Mouse (Mus musculus): ENCODE results near the gene Wwp2. TPM values are rescaled to one million over a fixed set of nuclear protein-coding genes. Genes with fewer than 3 reads are reported as not detected.

Gene Wwp2
- polyA plus RNA-seq, 1 experiment from 2014 or later = 37.6 TPM

- H3K4me2 ChIP-seq = no peak overlapping the region
- no peaks in the 10 kb centered on the region for H3K27me3 ChIP-seq (replicated peaks)
- no peak for ATAC-seq (ENCODE audit: insufficient number of reproducible peaks, low FRiP score)
- H3K36me3 ChIP-seq = peaks cover 43% of the 10 kb centered on the region
- peaks cover 23% of the 10 kb centered on the region for H3K4me1 ChIP-seq (replicated peaks)
- no peak overlapping the region for H3K4me3 ChIP-seq
- 52% methylated on average over 12 of the region's 12 CpGs for WGBS
- H3K9ac ChIP-seq = 0 out of 2 replicates have a peak overlapping the region, but pooled peaks have one; percentile 21
- no peaks in the 10 kb centered on the region for H3K9me3 ChIP-seq (replicated peaks)
- H3K27ac ChIP-seq (ENCODE audit: poor library complexity, severe bottlenecking) = no peak overlapping the region
These were observed 120.4 kb downstream of the Wwp2 start for GRCm38 (mm10) chr8:107556511-107556936.

GRCm38 (mm10) chr8:107560820-107561536, 124.8 kb downstream of the Wwp2 start:
- ATAC-seq (ENCODE audit: insufficient number of reproducible peaks, low FRiP score) = no peak

DNA sequence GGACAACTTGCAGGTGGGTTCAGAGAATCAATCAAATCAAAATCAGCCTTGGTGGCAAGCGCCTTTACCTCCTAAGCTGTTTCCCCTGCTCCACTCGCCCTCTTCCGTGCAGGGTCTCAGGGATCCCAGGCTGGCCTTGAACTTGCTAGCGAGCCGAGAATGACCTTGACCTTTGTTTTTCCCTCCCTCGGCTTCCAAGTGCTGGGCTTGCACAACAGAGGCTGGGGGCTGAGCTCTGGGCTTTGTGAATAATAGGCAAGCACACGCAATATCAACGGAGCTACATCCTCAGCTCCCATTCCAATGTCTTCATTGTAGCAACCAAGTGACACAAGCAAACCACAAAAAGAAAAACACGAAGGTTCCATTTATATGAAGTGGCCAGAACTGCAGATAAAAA, 126.0 kb downstream of the Wwp2 start:
- ATAC-seq (ENCODE audit: insufficient number of reproducible peaks, low FRiP score) = no peak
- Histone ChIP-seq H3K4me1 (replicated peaks) (peaks cover 13% of the 10 kb centered on the region; the same call in 1 of the 2 replicates), H3K36me3 (peaks cover 7% of the 10 kb centered on the region; the same call in 1 of the 2 replicates), H3K27me3 (replicated peaks) (no peaks in the 10 kb centered on the region), H3K9ac (no peak overlapping the region), H3K4me2 (no peak overlapping the region), H3K4me3 (no peak overlapping the region), H3K27ac (ENCODE audit: poor library complexity, severe bottlenecking) (no peak overlapping the region), H3K9me3 (replicated peaks) (no peaks in the 10 kb centered on the region)
- whole genome bisulfite sequencing = 76% methylated on average over 9 of the region's 9 CpGs

More at GRCm38 (mm10) chr8:107560820-107561536, 124.8 kb downstream of the Wwp2 start:
- Histone ChIP-seq H3K9ac (0 out of 2 replicates have a peak overlapping the region, but pooled peaks have one; percentile 31), H3K27me3 (replicated peaks) (no peaks in the 10 kb centered on the region), H3K4me3 (no peak overlapping the region), H3K4me1 (replicated peaks) (peaks cover 23% of the 10 kb centered on the region), H3K27ac (ENCODE audit: poor library complexity, severe bottlenecking) (no peak overlapping the region), H3K9me3 (replicated peaks) (no peaks in the 10 kb centered on the region), H3K4me2 (0 out of 2 replicates have a peak overlapping the region, but pooled peaks have one; percentile 10), H3K36me3 (peaks cover 15% of the 10 kb centered on the region; the same call in 1 of the 2 replicates)
- WGBS = 51% methylated on average over 16 of the region's 16 CpGs

GRCm38 (mm10) chr8:107571046-107571445, 134.9 kb downstream of the Wwp2 start:
- Histone ChIP-seq H3K4me3 (no peak overlapping the region), H3K4me2 (no peak overlapping the region), H3K4me1 (replicated peaks) (no peaks in the 10 kb centered on the region), H3K9me3 (replicated peaks) (no peaks in the 10 kb centered on the region), H3K36me3 (no peaks in the 10 kb centered on the region), H3K27me3 (replicated peaks) (no peaks in the 10 kb centered on the region), H3K9ac (no peak overlapping the region), H3K27ac (ENCODE audit: poor library complexity, severe bottlenecking) (no peak overlapping the region)
- no peak for ATAC-seq (ENCODE audit: insufficient number of reproducible peaks, low FRiP score)
- WGBS = 79% methylated on average over 2 of the region's 2 CpGs

DNA sequence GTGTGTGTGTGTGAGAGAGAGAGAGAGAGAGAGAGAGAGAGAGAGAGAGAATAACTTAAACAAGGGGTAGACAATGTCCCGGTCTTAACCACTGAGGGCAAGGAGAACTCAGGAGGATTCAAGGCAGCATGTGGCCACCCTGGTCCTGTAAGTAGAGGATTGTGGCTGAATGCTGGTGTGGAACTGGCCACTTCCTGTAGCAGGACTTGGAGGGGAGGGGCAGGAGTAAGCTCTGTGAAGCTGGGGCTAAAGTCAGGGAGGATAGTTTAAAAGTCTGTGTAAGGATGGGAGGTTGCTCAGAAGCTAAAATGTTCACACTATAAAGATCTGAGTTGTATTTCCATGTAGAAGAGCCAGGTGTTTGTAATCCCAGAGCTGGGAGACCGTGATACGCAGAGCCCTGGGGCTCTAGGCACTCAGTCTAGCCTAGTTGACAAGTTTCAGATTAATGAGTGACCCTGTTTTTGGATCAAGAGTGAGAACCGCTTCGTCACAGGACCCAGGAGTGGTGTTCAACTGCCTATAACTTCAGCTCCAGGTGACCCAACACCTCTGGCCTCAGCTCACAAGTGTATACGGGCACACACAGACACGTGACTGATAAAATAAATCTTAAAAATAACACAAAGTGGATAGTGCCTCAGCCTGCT, 135.4 kb downstream of the Wwp2 start:
- Histone ChIP-seq H3K27me3 (replicated peaks) (no peaks in the 10 kb centered on the region), H3K27ac (ENCODE audit: poor library complexity, severe bottlenecking) (no peak overlapping the region), H3K9ac (no peak overlapping the region), H3K36me3 (no peaks in the 10 kb centered on the region), H3K4me1 (replicated peaks) (no peaks in the 10 kb centered on the region), H3K9me3 (replicated peaks) (no peaks in the 10 kb centered on the region), H3K4me3 (no peak overlapping the region), H3K4me2 (no peak overlapping the region)
- WGBS = 84% methylated on average over 7 of the region's 7 CpGs
- no peak for ATAC-seq (ENCODE audit: insufficient number of reproducible peaks, low FRiP score)

DNA sequence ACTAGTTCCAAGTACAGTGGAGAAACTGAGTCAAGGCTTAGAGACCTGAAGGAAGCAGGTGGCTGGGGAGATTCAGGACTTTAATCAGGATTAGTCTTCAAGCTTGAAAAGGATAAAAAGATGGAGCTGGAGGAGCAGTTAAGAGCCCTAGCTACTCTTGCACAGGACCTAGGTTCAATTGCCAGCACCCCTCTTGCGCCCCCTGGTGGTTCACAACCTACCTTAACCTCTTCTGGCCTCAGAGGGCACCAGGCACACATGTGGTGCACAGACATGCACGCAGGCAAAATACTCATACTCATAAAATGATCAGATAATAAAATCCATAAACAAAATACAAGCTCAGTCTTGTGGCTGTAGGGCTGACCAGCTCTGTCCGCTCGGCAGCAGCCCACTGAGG, 136.3 kb downstream of the Wwp2 start:
- H3K9ac ChIP-seq = no peak overlapping the region
- H3K27ac ChIP-seq (ENCODE audit: poor library complexity, severe bottlenecking) = no peak overlapping the region
- WGBS = 52% methylated on average over 4 of the region's 4 CpGs
- no peak overlapping the region for H3K4me2 ChIP-seq
- ATAC-seq (ENCODE audit: insufficient number of reproducible peaks, low FRiP score) = no peak; the same call in 1 of the 2 replicates
- no peak overlapping the region for H3K4me3 ChIP-seq
- H3K27me3 ChIP-seq (replicated peaks) = no peaks in the 10 kb centered on the region
- H3K9me3 ChIP-seq (replicated peaks) = no peaks in the 10 kb centered on the region
- no peaks in the 10 kb centered on the region for H3K36me3 ChIP-seq
- H3K4me1 ChIP-seq (replicated peaks) = no peaks in the 10 kb centered on the region

DNA sequence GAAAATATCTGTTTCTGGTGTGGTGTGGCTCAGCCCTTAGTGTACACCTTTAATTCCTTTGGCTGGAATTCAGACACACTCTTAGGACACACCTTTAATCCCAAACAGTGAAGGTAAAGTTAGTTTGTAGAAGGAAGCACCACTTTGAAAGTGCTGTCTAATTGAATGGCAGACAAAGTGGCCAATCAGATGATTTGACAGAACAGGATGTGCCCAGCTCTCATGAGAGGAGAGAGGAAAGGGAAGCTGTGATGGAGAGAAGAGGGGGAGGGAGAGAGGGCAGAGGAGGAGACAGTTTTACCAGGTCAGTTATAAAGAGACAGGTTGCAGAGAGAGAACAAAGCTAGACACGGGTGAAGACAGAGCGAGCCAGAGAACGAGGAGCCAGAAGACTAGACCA, 138.6 kb downstream of the Wwp2 start:
- H3K9ac ChIP-seq = no peak overlapping the region
- H3K4me3 ChIP-seq = no peak overlapping the region
- peaks cover 21% of the 10 kb centered on the region for H3K36me3 ChIP-seq
- WGBS = 79% methylated on average over 3 of the region's 3 CpGs
- no peak overlapping the region for H3K4me2 ChIP-seq
- no peaks in the 10 kb centered on the region for H3K4me1 ChIP-seq (replicated peaks)
- no peak overlapping the region for H3K27ac ChIP-seq (ENCODE audit: poor library complexity, severe bottlenecking)
- no peaks in the 10 kb centered on the region for H3K9me3 ChIP-seq (replicated peaks)
- no peak for ATAC-seq (ENCODE audit: insufficient number of reproducible peaks, low FRiP score)
- H3K27me3 ChIP-seq (replicated peaks) = no peaks in the 10 kb centered on the region

- H3K4me2 ChIP-seq = peak overlapping the region; percentile 50
- H3K4me3 ChIP-seq = 0 out of 2 replicates have a peak overlapping the region, but pooled peaks have one; percentile 6
- WGBS = 11% methylated on average over 10 of the region's 10 CpGs
- peaks cover 40% of the 10 kb centered on the region for H3K36me3 ChIP-seq
- H3K27me3 ChIP-seq (replicated peaks) = no peaks in the 10 kb centered on the region
- H3K9ac ChIP-seq = peak overlapping the region; percentile 24; the same call in 1 of the 2 replicates
- no peaks in the 10 kb centered on the region for H3K4me1 ChIP-seq (replicated peaks)
- no peak overlapping the region for H3K27ac ChIP-seq (ENCODE audit: poor library complexity, severe bottlenecking)
- 0 out of 2 replicates have a peak, but pooled peaks have one; percentile 34 for ATAC-seq (ENCODE audit: insufficient number of reproducible peaks, low FRiP score)
- no peaks in the 10 kb centered on the region for H3K9me3 ChIP-seq (replicated peaks)
These were observed 140.5 kb downstream of the Wwp2 start for GRCm38 (mm10) chr8:107576702-107577101.

DNA sequence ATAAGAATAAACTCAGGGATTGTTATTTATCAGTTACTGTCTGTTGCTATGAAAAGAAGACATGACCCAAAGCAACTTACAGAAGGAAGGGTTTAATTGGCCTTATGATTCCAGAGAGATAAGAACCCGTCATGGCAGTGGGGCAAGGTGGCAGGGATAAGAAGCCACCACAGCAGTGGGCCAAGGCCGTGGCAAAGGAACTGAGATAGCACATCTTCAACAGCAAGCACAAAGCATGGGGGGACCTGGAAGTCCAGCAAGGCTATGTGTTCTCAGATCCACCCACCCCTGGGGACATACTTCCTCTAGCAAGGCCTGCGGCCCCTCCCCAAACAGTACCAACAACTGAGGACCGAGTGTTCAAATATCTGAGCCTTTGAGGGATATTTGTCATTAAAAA, 141.5 kb downstream of the Wwp2 start:
- no peak overlapping the region for H3K9ac ChIP-seq
- no peaks in the 10 kb centered on the region for H3K4me1 ChIP-seq (replicated peaks)
- no peak overlapping the region for H3K4me2 ChIP-seq
- H3K9me3 ChIP-seq (replicated peaks) = no peaks in the 10 kb centered on the region
- WGBS = 69% methylated on average over 4 of the region's 4 CpGs
- no peaks in the 10 kb centered on the region for H3K27me3 ChIP-seq (replicated peaks)
- ATAC-seq (ENCODE audit: insufficient number of reproducible peaks, low FRiP score) = no peak
- peaks cover 49% of the 10 kb centered on the region for H3K36me3 ChIP-seq
- no peak overlapping the region for H3K27ac ChIP-seq (ENCODE audit: poor library complexity, severe bottlenecking)
- H3K4me3 ChIP-seq = no peak overlapping the region

GRCm38 (mm10) chr8:107578132-107578531, 142.0 kb downstream of the Wwp2 start:
- Histone ChIP-seq H3K4me1 (replicated peaks) (no peaks in the 10 kb centered on the region), H3K4me3 (no peak overlapping the region), H3K9me3 (replicated peaks) (no peaks in the 10 kb centered on the region), H3K27ac (ENCODE audit: poor library complexity, severe bottlenecking) (no peak overlapping the region), H3K4me2 (no peak overlapping the region), H3K9ac (no peak overlapping the region), H3K36me3 (peaks cover 54% of the 10 kb centered on the region), H3K27me3 (replicated peaks) (no peaks in the 10 kb centered on the region)
- WGBS = 85% methylated on average over 8 of the region's 8 CpGs
- ATAC-seq (ENCODE audit: insufficient number of reproducible peaks, low FRiP score) = no peak

- Histone ChIP-seq H3K27me3 (replicated peaks) (no peaks in the 10 kb centered on the region), H3K4me1 (replicated peaks) (no peaks in the 10 kb centered on the region), H3K36me3 (peaks cover 58% of the 10 kb centered on the region), H3K4me2 (no peak overlapping the region), H3K9ac (no peak overlapping the region), H3K27ac (ENCODE audit: poor library complexity, severe bottlenecking) (no peak overlapping the region), H3K4me3 (no peak overlapping the region), H3K9me3 (replicated peaks) (no peaks in the 10 kb centered on the region)
- 81% methylated on average over 8 of the region's 8 CpGs for WGBS
- ATAC-seq (ENCODE audit: insufficient number of reproducible peaks, low FRiP score) = no peak
These were observed 142.4 kb downstream of the Wwp2 start for GRCm38 (mm10) chr8:107578541-107578940.
